8 mouse cellular contexts compared by ENCODE assay signal in the genomic region with DNA sequence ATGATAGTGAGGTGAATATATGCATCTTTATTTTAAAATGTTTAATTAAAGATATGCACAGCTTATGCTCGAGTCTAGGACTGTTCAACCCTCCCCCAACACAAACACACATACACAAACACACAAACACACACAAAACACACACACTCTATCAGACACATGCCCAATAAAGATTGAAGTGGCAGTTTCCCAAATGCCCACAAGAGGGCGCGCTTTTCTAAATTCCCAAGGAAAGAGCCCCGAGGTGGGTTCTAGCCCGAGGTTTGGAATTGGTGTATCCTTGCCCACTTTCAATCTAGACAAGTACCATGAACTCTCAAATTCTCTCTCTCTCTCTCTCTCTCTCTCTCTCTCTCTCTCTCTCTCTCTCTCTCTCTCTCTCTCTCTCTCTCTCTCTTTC. TPM values are rescaled to one million over a fixed set of nuclear protein-coding genes. Genes with fewer than 3 reads are reported as not detected.
A peak's percentile ranks its signal among the peaks of the same experiment; 100 is the strongest.
DNase-seq lines count a peak whose midpoint lies in the region; ATAC-seq and TF ChIP-seq lines count a peak whose summit lies in the region.

No protein-coding gene starts in this region.

- H3K9me3 ChIP-seq in heart, embryonic 11.5 days (replicated peaks; ENCODE audit: control insufficient read depth, low read length): no peaks in the 10 kb centered on the region
- no peaks in the 10 kb centered on the region for H3K9me3 ChIP-seq in stomach, postnatal 0 days (ENCODE audit: control insufficient read depth, low read length)

- no peak overlapping the region for H3K27ac ChIP-seq in heart, embryonic 11.5 days (ENCODE audit: low read depth, low read length)
- no peak overlapping the region for H3K27ac ChIP-seq in stomach, postnatal 0 days (replicated peaks)

- DNase-seq in heart, adult 8-10 months (ENCODE audit: low spot score): peak; percentile 68
- DNase-seq in CD4-positive, CD25-positive, alpha-beta regulatory T cell, adult 2 months (ENCODE audit: low read depth, low spot score): peak; percentile 51
- peak; percentile 13 for DNase-seq in c-Kit-negative CD71-positive TER-119-positive erythroid progenitor cells, embryonic 14.5 days (ENCODE audit: low read depth, low spot score)
- DNase-seq in layer of hippocampus, adult 18-20 months (ENCODE audit: low spot score in 2 of 2): peak; percentile 28 to 70
- peak; percentile 79 for DNase-seq in lung, postnatal 36 days
- DNase-seq in stomach, postnatal 0 days (ENCODE audit: low spot score): peak; percentile 61

- no peak overlapping the region for H3K9ac ChIP-seq in heart, embryonic 11.5 days (ENCODE audit: low read depth, low read length)
- no peak overlapping the region for H3K9ac ChIP-seq in stomach, postnatal 0 days (ENCODE audit: low read length)

- H3K27me3 ChIP-seq in heart, embryonic 11.5 days (ENCODE audit: control insufficient read depth, insufficient read depth, low read length): no peaks in the 10 kb centered on the region
- no peaks in the 10 kb centered on the region for H3K27me3 ChIP-seq in stomach, postnatal 0 days (ENCODE audit: control insufficient read depth, insufficient read depth, low read length)

- H3K4me3 ChIP-seq in heart, embryonic 11.5 days (ENCODE audit: low read depth, low read length): no peak overlapping the region
- no peak overlapping the region for H3K4me3 ChIP-seq in stomach, postnatal 0 days (ENCODE audit: low read depth, low read length)

- under 1% methylated on average over 5 of the region's 5 CpGs for WGBS in heart, embryonic 11.5 days (ENCODE audit: insufficient replicate concordance)
- 3% methylated on average over 5 of the region's 5 CpGs for WGBS in stomach, postnatal 0 days

- ATAC-seq in heart, embryonic 11.5 days (replicated peaks; ENCODE audit: insufficient number of reproducible peaks, low FRiP score, low TSS enrichment): no peak
- ATAC-seq in frontal cortex, adult (ENCODE audit: low TSS enrichment): peak; percentile 59; the same call in 1 of the 2 replicates
- 0 out of 2 replicates have a peak, but pooled peaks have one; percentile 29 for ATAC-seq in stomach, postnatal 0 days (ENCODE audit: low FRiP score, low TSS enrichment)

- peak; percentile 78 for TF ChIP-seq CTCF in stomach, postnatal 0 days (IDR thresholded peaks at IDR 0.05; ENCODE audit: low read depth)

- peaks cover 30% of the 10 kb centered on the region for H3K4me1 ChIP-seq in heart, embryonic 11.5 days (ENCODE audit: control insufficient read depth, insufficient read depth, low read length)
- H3K4me1 ChIP-seq in stomach, postnatal 0 days (replicated peaks; ENCODE audit: control insufficient read depth, insufficient read depth): no peaks in the 10 kb centered on the region

- no peaks in the 10 kb centered on the region for H3K36me3 ChIP-seq in heart, embryonic 11.5 days (ENCODE audit: control insufficient read depth, insufficient read depth, low read length)
- H3K36me3 ChIP-seq in stomach, postnatal 0 days (ENCODE audit: control insufficient read depth, insufficient read depth, low read length): no peaks in the 10 kb centered on the region

- TF ChIP-seq EP300 in stomach, postnatal 0 days (optimal IDR thresholded peaks at IDR 0.05): no peak

- H3K4me2 ChIP-seq in heart, embryonic 11.5 days: no peak overlapping the region
- no peak overlapping the region for H3K4me2 ChIP-seq in stomach, postnatal 0 days (replicated peaks; ENCODE audit: low read depth)

RNA-seq across cellular contexts. Expression of a gene that starts 3.7 kb away (rescaled TPM):
- 1 to 10 TPM; 7.6 to 9.7 (median 8.2) TPM for total RNA-seq in heart, adult 8-10 months (2022)
- polyA plus RNA-seq in heart, embryonic 11.5 days (2014; fragmentation: Nextera tagmentation; extraction: Ambion mirVana): 36.6 and 39.9 TPM in 2 replicates
- 1 to 10 TPM; 5.8 to 6.2 TPM for total RNA-seq in layer of hippocampus, adult 18-20 months (2021)
- polyA plus RNA-seq in stomach, postnatal 0 days (2015; fragmentation: Nextera tagmentation; extraction: Ambion mirVana): 38.1 and 42.5 TPM in 2 replicates

Comparison
In these comparisons a context has a peak if more than half of its experiments do, and no peak if none do; other contexts are left out.
1. DNase-seq: peak in every context shown above with its lines; median percentile 79 in lung, postnatal 36 days; 68 in heart, adult 8-10 months; 61 in stomach, postnatal 0 days; 51 in CD4-positive, CD25-positive, alpha-beta regulatory T cell, adult 2 months; 49 in layer of hippocampus, adult 18-20 months; 13 in c-Kit-negative CD71-positive TER-119-positive erythroid progenitor cells, embryonic 14.5 days.